Mouse (Mus musculus) layer of hippocampus, postnatal 36 days (tissue): Measurements from ENCODE around the gene Satb1. TPM values are rescaled to one million over a fixed set of nuclear protein-coding genes. Genes with fewer than 3 reads are reported as not detected.

ENCODE experiments used
- DNase-seq, 2 experiments: peaks; one replicate each; pipeline ENCODE4 v3.0.0; 2022
- total RNA-seq, 2 experiments: library from RNA; stranded (reverse); gene quantifications; 2 replicates each; pipeline ENCODE4 v1.2.3; 2021

The Satb1 gene
- total RNA-seq, 2 experiments from 2014 or later, result 70.6 to 73.3 TPM

GRCm38 (mm10) chr17:51814301-51814700 is 18.8 kb downstream of the Satb1 start:
- DNase-seq, result no peak

GRCm38 (mm10) chr17:51813784-51814120 is 19.3 kb downstream of the Satb1 start:
- DNase-seq, result no peak

- peak in 1 of 2 experiments; percentile 49 for DNase-seq
Observed at GRCm38 (mm10) chr17:51812942-51813783, 19.9 kb downstream of the Satb1 start.

GRCm38 (mm10) chr17:51812261-51812941 is 20.7 kb downstream of the Satb1 start:
- peak in 1 of 2 experiments; percentile 18 for DNase-seq

GRCm38 (mm10) chr17:51811911-51812260 is 21.2 kb downstream of the Satb1 start:
- no peak for DNase-seq

- no peak for DNase-seq
Observed at GRCm38 (mm10) chr17:51811086-51811868, 21.8 kb downstream of the Satb1 start.

- no peak for DNase-seq
Observed at GRCm38 (mm10) chr17:51807429-51807828, 25.7 kb downstream of the Satb1 start.

GRCm38 (mm10) chr17:51806124-51806960 is 26.7 kb downstream of the Satb1 start:
- DNase-seq, result peak in 1 of 2 experiments; percentile 17

- no peak for DNase-seq
Observed at GRCm38 (mm10) chr17:51800208-51800607, 32.9 kb downstream of the Satb1 start.

- no peak for DNase-seq
Observed at GRCm38 (mm10) chr17:51796459-51796858, 36.6 kb downstream of the Satb1 start.

- no peak for DNase-seq
Observed at GRCm38 (mm10) chr17:51791226-51791625, 41.9 kb downstream of the Satb1 start.

- DNase-seq, result peak in 1 of 2 experiments; percentile 34
Observed at GRCm38 (mm10) chr17:51790387-51791060, 42.6 kb downstream of the Satb1 start.

- peak in 1 of 2 experiments; percentile 20 for DNase-seq
Observed at GRCm38 (mm10) chr17:51789777-51790176, 43.3 kb downstream of the Satb1 start.

GRCm38 (mm10) chr17:51789098-51789497 is 44.0 kb downstream of the Satb1 start:
- no peak for DNase-seq

GRCm38 (mm10) chr17:51787955-51788354 is 45.1 kb downstream of the Satb1 start:
- DNase-seq, result no peak

- no peak for DNase-seq
Observed at GRCm38 (mm10) chr17:51786050-51786449, 47.0 kb downstream of the Satb1 start.

GRCm38 (mm10) chr17:51784935-51785334 is 48.2 kb downstream of the Satb1 start:
- no peak for DNase-seq

GRCm38 (mm10) chr17:51783591-51784279 is 49.4 kb downstream of the Satb1 start:
- no peak for DNase-seq

- DNase-seq, result no peak
Observed at GRCm38 (mm10) chr17:51780036-51780435, 53.1 kb downstream of the Satb1 start.

- no peak for DNase-seq
Observed at GRCm38 (mm10) chr17:51778961-51779360, 54.1 kb downstream of the Satb1 start.

- DNase-seq, result no peak
Observed at GRCm38 (mm10) chr17:51777813-51778212, 55.3 kb downstream of the Satb1 start.
